Mouse (Mus musculus): ENCODE measurements around the gene 6030468B19Rik. TPM values are rescaled to one million over a fixed set of nuclear protein-coding genes. Genes with fewer than 3 reads are reported as not detected.
"Not testable (repeated sequence)": the region's sequence is repeated elsewhere in the genome, so short reads cannot be mapped to it uniquely, and the experiment has no call there.

The 6030468B19Rik gene
- polyA plus RNA-seq, 1 experiment from 2014 or later: 0.19 TPM

GRCm38 (mm10) chr11:117803166-117803688 is 5.8 kb downstream of the 6030468B19Rik start:
- 90% methylated on average over 3 of the region's 3 CpGs for WGBS
- Histone ChIP-seq H3K4me1 (ENCODE audit: control insufficient read depth in 2 of 2, insufficient read depth in 2 of 2, low read length in 2 of 2) (peaks cover 4 to 6% of the 10 kb centered on the region in 2 experiments; a peak in 3 of 4 replicates), H3K27me3 (ENCODE audit: control insufficient read depth, insufficient read depth, low read length) (no peaks in the 10 kb centered on the region), H3K9ac (ENCODE audit: low read length) (no peak overlapping the region), H3K36me3 (ENCODE audit: control insufficient read depth, insufficient read depth, low read length) (no peaks in the 10 kb centered on the region), H3K4me2 (ENCODE audit: low read length) (no peak overlapping the region), H3K4me3 (ENCODE audit: control insufficient read depth in 1 of 2, insufficient read depth in 1 of 2, low read depth in 1 of 2, low read length in 2 of 2) (no peak overlapping the region), H3K9me3 (ENCODE audit: control insufficient read depth, low read length) (no peaks in the 10 kb centered on the region), H3K27ac (replicated peaks in 1 of 2; ENCODE audit: control insufficient read depth in 1 of 2, insufficient read depth in 1 of 2, low read depth in 2 of 2, low read length in 2 of 2) (no peak overlapping the region)
- no peak for ATAC-seq (ENCODE audit: insufficient number of reproducible peaks, insufficient read depth, low FRiP score, low read depth)

- ATAC-seq (ENCODE audit: insufficient number of reproducible peaks, insufficient read depth, low FRiP score, low read depth): no peak
- no peak overlapping the region for H3K27ac ChIP-seq (replicated peaks in 1 of 2; ENCODE audit: control insufficient read depth in 1 of 2, insufficient read depth in 1 of 2, low read depth in 2 of 2, low read length in 2 of 2)
- 92% methylated on average over 6 of the region's 6 CpGs for WGBS
- H3K4me1 ChIP-seq (ENCODE audit: control insufficient read depth in 2 of 2, insufficient read depth in 2 of 2, low read length in 2 of 2): peaks cover 6 to 16% of the 10 kb centered on the region in 2 experiments
- no peaks in the 10 kb centered on the region for H3K9me3 ChIP-seq (ENCODE audit: control insufficient read depth, low read length)
- H3K9ac ChIP-seq (ENCODE audit: low read length): no peak overlapping the region
- H3K4me2 ChIP-seq (ENCODE audit: low read length): no peak overlapping the region
- H3K27me3 ChIP-seq (ENCODE audit: control insufficient read depth, insufficient read depth, low read length): no peaks in the 10 kb centered on the region
- H3K4me3 ChIP-seq (ENCODE audit: control insufficient read depth in 1 of 2, insufficient read depth in 1 of 2, low read depth in 1 of 2, low read length in 2 of 2): no peak overlapping the region
- H3K36me3 ChIP-seq (ENCODE audit: control insufficient read depth, insufficient read depth, low read length): no peaks in the 10 kb centered on the region
Measured at GRCm38 (mm10) chr11:117806781-117807180, 9.3 kb downstream of the 6030468B19Rik start.

GRCm38 (mm10) chr11:117809407-117810311 is 12.2 kb downstream of the 6030468B19Rik start, which contains the start of the genes Gm20708 and Syngr2:
TSS of gene Gm20708 (plus strand) at chr11:117809668.
TSS of gene Syngr2 (plus strand) at chr11:117809668.
- Histone ChIP-seq H3K4me1 (ENCODE audit: control insufficient read depth in 2 of 2, insufficient read depth in 2 of 2, low read length in 2 of 2) (peaks cover 6 to 22% of the 10 kb centered on the region in 2 experiments), H3K27ac (replicated peaks in 1 of 2; ENCODE audit: control insufficient read depth in 1 of 2, insufficient read depth in 1 of 2, low read depth in 2 of 2, low read length in 2 of 2) (peak within 1 kb of the TSS; percentile 63 to 65), H3K9me3 (ENCODE audit: control insufficient read depth, low read length) (no peaks in the 10 kb centered on the region), H3K36me3 (ENCODE audit: control insufficient read depth, insufficient read depth, low read length) (peaks cover 26% of the 10 kb centered on the region), H3K4me2 (ENCODE audit: low read length) (peak within 1 kb of the TSS; percentile 96), H3K9ac (ENCODE audit: low read length) (peak within 1 kb of the TSS; percentile 93), H3K4me3 (ENCODE audit: control insufficient read depth in 1 of 2, insufficient read depth in 1 of 2, low read depth in 1 of 2, low read length in 2 of 2) (peak within 1 kb of the TSS; percentile 83 to 93), H3K27me3 (ENCODE audit: control insufficient read depth, insufficient read depth, low read length) (no peaks in the 10 kb centered on the region)
- peak; percentile 59 for ATAC-seq (ENCODE audit: insufficient number of reproducible peaks, insufficient read depth, low FRiP score, low read depth)
- WGBS: under 1% methylated on average over 75 of the region's 75 CpGs

GRCm38 (mm10) chr11:117810401-117811046 is 13.1 kb downstream of the 6030468B19Rik start:
- Histone ChIP-seq H3K27me3 (ENCODE audit: control insufficient read depth, insufficient read depth, low read length) (no peaks in the 10 kb centered on the region), H3K4me1 (ENCODE audit: control insufficient read depth in 2 of 2, insufficient read depth in 2 of 2, low read length in 2 of 2) (peaks cover 9 to 27% of the 10 kb centered on the region in 2 experiments), H3K27ac (replicated peaks in 1 of 2; ENCODE audit: control insufficient read depth in 1 of 2, insufficient read depth in 1 of 2, low read depth in 2 of 2, low read length in 2 of 2) (peak overlapping the region; percentile 63 to 65), H3K4me2 (ENCODE audit: low read length) (peak overlapping the region; percentile 96), H3K4me3 (ENCODE audit: control insufficient read depth in 1 of 2, insufficient read depth in 1 of 2, low read depth in 1 of 2, low read length in 2 of 2) (peak overlapping the region; percentile 83 to 93), H3K36me3 (ENCODE audit: control insufficient read depth, insufficient read depth, low read length) (peaks cover 35% of the 10 kb centered on the region), H3K9ac (ENCODE audit: low read length) (peak overlapping the region; percentile 93), H3K9me3 (ENCODE audit: control insufficient read depth, low read length) (no peaks in the 10 kb centered on the region)
- under 1% methylated on average over 21 of the region's 21 CpGs for WGBS
- peak; percentile 68 for ATAC-seq (ENCODE audit: insufficient number of reproducible peaks, insufficient read depth, low FRiP score, low read depth)

- H3K4me3 ChIP-seq (ENCODE audit: control insufficient read depth in 1 of 2, insufficient read depth in 1 of 2, low read depth in 1 of 2, low read length in 2 of 2): no peak overlapping the region
- H3K27me3 ChIP-seq (ENCODE audit: control insufficient read depth, insufficient read depth, low read length): no peaks in the 10 kb centered on the region
- no peak overlapping the region for H3K27ac ChIP-seq (replicated peaks in 1 of 2; ENCODE audit: control insufficient read depth in 1 of 2, insufficient read depth in 1 of 2, low read depth in 2 of 2, low read length in 2 of 2)
- 67% methylated on average over 5 of the region's 5 CpGs for whole genome bisulfite sequencing
- ATAC-seq (ENCODE audit: insufficient number of reproducible peaks, insufficient read depth, low FRiP score, low read depth): no peak
- peaks cover 68% of the 10 kb centered on the region for H3K36me3 ChIP-seq (ENCODE audit: control insufficient read depth, insufficient read depth, low read length)
- no peaks in the 10 kb centered on the region for H3K9me3 ChIP-seq (ENCODE audit: control insufficient read depth, low read length)
- H3K4me2 ChIP-seq (ENCODE audit: low read length): no peak overlapping the region
- H3K9ac ChIP-seq (ENCODE audit: low read length): no peak overlapping the region
- H3K4me1 ChIP-seq (ENCODE audit: control insufficient read depth in 2 of 2, insufficient read depth in 2 of 2, low read length in 2 of 2): peaks cover 14 to 29% of the 10 kb centered on the region in 2 experiments
Measured at GRCm38 (mm10) chr11:117813867-117814266, 16.4 kb downstream of the 6030468B19Rik start.

GRCm38 (mm10) chr11:117814704-117815366 is 17.4 kb downstream of the 6030468B19Rik start:
- 79% methylated on average over 6 of the region's 6 CpGs for WGBS
- no peak overlapping the region for H3K4me2 ChIP-seq (ENCODE audit: low read length)
- no peak for ATAC-seq (ENCODE audit: insufficient number of reproducible peaks, insufficient read depth, low FRiP score, low read depth)
- H3K27ac ChIP-seq (replicated peaks in 1 of 2; ENCODE audit: control insufficient read depth in 1 of 2, insufficient read depth in 1 of 2, low read depth in 2 of 2, low read length in 2 of 2): 0 out of 4 replicates have a peak overlapping the region, but pooled peaks of 1 of the 2 experiments have one; percentile 22
- H3K4me1 ChIP-seq (ENCODE audit: control insufficient read depth in 2 of 2, insufficient read depth in 2 of 2, low read length in 2 of 2): peaks cover 17 to 32% of the 10 kb centered on the region in 2 experiments
- peaks cover 77% of the 10 kb centered on the region for H3K36me3 ChIP-seq (ENCODE audit: control insufficient read depth, insufficient read depth, low read length)
- peak overlapping the region; percentile 17; the same call in 1 of the 2 replicates for H3K9ac ChIP-seq (ENCODE audit: low read length)
- H3K27me3 ChIP-seq (ENCODE audit: control insufficient read depth, insufficient read depth, low read length): no peaks in the 10 kb centered on the region
- no peak overlapping the region for H3K4me3 ChIP-seq (ENCODE audit: control insufficient read depth in 1 of 2, insufficient read depth in 1 of 2, low read depth in 1 of 2, low read length in 2 of 2)
- H3K9me3 ChIP-seq (ENCODE audit: control insufficient read depth, low read length): no peaks in the 10 kb centered on the region

- not testable (repeated sequence) for H3K9ac ChIP-seq (ENCODE audit: low read length); H3K4me3 ChIP-seq (ENCODE audit: control insufficient read depth in 1 of 2, insufficient read depth in 1 of 2, low read depth in 1 of 2, low read length in 2 of 2); H3K9me3 ChIP-seq (ENCODE audit: control insufficient read depth, low read length); H3K27me3 ChIP-seq (ENCODE audit: control insufficient read depth, insufficient read depth, low read length); H3K27ac ChIP-seq (replicated peaks in 1 of 2; ENCODE audit: control insufficient read depth in 1 of 2, insufficient read depth in 1 of 2, low read depth in 2 of 2, low read length in 2 of 2); ATAC-seq (ENCODE audit: insufficient number of reproducible peaks, insufficient read depth, low FRiP score, low read depth); H3K4me2 ChIP-seq (ENCODE audit: low read length)
- Histone ChIP-seq H3K4me1 (ENCODE audit: control insufficient read depth in 2 of 2, insufficient read depth in 2 of 2, low read length in 2 of 2) (peaks cover 17 to 35% of the 10 kb centered on the region in 2 experiments), H3K36me3 (ENCODE audit: control insufficient read depth, insufficient read depth, low read length) (peaks cover 87% of the 10 kb centered on the region)
- 76% methylated on average over 9 of the region's 9 CpGs for WGBS
Measured at GRCm38 (mm10) chr11:117815850-117816249, 18.4 kb downstream of the 6030468B19Rik start.

All from heart, embryonic 14.5 days (tissue).